Mouse (Mus musculus) R1 (cell line): ENCODE data around the gene Ncl.

Experiments used
- DNase-seq: peaks from one replicate; pipeline ENCODE4 v3.0.0-alpha.2; 2018; ENCODE audit warnings: low read depth, low spot score

Gene Ncl

GRCm38 (mm10) chr1:86358906-86359797 is at the start of gene Ncl:
Gene Ncl (minus strand): TSS chr1:86359400.
- DNase-seq = peak; percentile 99

- DNase-seq = no peak
Measured at GRCm38 (mm10) chr1:86408515-86408914, 49.3 kb upstream of the Ncl start.

DNA sequence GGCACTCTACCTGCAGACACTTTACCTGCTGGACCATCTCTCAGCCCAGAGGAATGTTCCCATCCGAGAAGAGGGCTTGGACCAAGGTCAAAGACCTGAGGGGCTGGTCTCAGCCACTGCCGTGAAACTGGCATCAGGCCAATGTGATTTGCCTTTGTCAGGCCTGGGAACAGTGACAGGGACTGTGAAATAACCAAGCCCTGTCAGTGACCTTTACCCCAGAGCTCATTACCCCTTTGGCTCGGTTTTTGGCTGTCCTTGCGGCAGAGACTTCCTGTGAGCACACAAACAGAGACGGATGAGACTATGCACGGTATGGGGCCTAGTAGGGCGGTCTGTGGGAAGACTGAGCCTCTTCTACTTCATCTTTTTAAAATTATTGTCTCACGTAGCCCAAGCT is 47.7 kb upstream of the Ncl start:
- no peak for DNase-seq

- no peak for DNase-seq
Measured at GRCm38 (mm10) chr1:86406313-86406712, 47.1 kb upstream of the Ncl start.

DNA sequence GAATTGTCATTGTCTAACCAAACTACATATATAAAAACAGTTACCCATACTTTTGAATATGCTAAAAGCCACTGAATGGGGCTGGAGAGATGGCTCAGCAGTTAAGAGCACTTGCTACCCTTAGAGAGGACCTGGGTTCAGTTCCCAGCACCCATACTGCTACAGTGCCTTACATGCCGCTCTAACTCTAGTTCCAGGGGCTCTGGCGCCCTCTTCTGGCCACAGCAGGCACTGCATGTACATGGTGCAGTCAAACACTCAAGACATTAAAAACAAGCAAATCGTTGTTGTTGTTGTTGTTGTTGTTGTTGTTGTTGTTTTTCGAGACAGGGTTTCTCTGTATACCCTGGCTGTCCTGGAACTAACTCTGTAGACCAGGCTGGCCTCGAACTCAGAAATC is 45.6 kb upstream of the Ncl start:
- DNase-seq = peak; percentile 68

GRCm38 (mm10) chr1:86400096-86400754 is 41.0 kb upstream of the Ncl start:
- no peak for DNase-seq

DNA sequence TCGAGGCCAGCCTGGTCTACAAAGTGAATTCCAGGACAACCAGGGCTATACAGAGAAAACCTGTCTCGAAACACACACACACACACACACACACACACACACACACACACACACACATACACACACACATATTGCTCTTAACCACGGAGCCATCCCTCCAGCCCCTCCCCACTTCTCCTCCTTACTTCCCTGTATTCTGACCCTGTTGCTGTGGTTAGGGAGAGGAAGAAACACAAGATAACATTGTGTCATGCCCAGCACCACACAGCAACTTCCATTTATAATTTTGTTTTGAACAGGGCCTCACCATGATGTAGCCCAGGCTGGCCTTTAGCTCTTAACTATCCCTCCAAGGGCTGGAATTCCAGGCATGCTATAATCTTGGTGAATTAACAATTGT is 40.1 kb upstream of the Ncl start:
- DNase-seq = no peak

- no peak for DNase-seq
Measured at GRCm38 (mm10) chr1:86398222-86398621, 39.0 kb upstream of the Ncl start.

DNA sequence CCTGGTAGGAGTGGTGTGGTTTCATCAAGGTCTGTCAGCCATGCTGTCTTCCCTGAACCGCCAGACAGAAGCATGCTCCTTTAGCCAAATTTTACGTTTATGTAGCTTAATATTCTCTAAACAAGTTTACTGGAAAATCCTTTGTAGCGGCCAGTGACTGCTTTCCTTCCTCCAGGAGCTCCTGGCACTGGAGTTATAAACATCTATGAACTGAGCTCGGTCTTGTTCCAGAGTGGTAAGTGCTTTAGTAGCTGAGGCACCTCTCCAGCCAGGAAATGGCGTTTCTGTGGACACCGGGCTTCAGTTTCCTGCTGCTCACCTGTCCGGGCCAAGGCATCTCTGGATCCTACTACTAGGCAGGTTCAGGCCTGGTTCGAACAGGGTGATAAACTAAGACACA is 38.4 kb upstream of the Ncl start:
- no peak for DNase-seq

GRCm38 (mm10) chr1:86395897-86396296 is 36.7 kb upstream of the Ncl start:
- peak; percentile 78 for DNase-seq

- no peak for DNase-seq
Measured at GRCm38 (mm10) chr1:86394246-86394645, 35.0 kb upstream of the Ncl start.

DNA sequence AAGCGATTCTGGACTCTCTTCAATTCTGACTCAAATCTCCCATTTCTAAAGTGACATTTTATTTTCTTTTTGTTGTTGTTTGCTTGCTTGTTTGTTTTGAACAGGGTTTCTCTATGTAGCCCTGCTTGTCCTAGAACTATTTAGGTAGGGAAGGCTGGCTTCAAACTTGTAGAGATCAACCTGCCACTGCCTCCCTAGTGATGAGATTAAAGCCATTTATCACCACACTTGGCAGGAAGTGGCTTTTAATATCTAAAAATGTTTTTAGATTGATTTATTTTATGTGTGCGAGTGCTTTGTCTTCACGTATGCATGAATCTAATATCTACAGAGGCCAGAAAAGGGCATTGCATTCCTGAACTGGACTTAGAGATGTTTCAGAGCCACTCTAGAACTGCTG is 34.0 kb upstream of the Ncl start:
- no peak for DNase-seq

DNA sequence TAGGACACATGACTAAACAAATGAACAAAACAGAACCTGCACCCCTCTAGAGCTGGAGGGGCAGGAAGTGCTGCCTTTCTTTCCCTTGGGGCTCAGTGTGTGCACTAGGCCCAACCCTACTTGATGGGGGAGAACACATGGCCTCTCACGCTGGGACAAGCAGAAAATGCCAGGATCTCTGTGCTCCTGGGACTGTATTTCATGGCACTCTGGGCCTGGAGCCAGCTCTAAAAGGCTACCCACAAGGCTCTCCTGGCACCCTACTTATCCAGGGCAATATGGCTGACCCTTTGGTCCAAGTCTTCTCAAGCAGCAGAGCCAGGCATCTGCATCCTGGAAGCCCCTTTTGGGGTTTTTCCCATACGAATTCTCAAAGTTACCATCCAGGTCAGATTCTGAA is 32.2 kb upstream of the Ncl start:
- DNase-seq = no peak

- peak; percentile 79 for DNase-seq
Measured at GRCm38 (mm10) chr1:86389230-86389629, 30.0 kb upstream of the Ncl start.

DNA sequence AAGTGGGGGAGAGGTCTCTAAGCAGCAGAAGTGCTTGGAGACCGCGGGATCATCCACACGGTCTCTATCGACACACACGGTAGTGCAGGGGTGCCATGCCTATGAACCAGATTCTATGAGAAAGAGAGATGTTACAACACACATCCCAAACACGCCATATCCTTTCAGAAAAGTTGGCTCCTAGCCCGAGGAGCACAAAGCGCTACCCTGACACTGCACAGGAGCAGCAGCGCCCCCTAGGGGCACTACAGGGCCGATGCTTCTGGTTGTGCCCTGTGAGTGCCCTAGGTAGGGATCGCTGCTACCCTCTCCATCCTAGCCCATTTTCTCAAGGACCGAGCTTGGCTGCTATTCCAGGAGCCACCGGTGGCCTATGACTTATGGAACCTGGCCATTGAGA is 21.8 kb upstream of the Ncl start:
- DNase-seq = peak; percentile 90

DNA sequence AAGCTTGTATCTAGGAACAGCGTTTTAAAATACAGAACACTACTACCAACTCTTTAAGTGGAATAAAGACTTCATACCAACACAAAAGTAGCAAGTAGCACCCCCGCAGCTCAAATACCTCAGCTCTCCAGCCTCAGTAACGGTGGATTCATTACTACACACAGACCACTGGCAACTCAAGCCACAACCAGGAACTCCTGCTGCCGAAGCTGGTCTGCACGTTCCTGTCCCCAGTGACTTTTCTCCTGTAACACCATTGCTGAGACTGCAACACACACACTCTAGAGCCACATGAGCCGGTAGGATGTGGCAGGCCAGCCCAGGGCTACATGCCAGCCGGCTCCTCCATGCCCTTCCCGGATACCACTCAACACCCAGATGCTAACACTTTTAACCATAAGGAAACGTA is 20.0 kb upstream of the Ncl start:
- no peak for DNase-seq

DNA sequence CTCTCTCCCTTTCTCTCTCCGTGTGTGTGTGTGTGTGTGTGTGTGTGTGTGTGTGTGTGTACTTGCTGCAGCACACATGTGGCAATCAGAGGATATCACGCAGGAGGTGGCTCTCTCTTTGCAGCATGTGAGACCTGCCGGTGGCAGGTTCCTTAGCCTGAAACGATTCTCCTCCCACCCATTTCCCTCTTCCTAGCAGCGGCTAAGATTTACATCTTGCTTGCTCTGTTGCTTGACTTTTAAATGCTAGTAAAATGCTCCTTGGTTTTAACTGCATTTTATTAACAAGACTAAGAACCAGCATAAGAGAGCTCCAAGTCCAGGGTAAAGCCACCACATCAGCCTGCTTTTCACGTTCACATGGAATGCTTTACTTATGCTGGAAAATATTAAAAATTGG is 19.5 kb upstream of the Ncl start:
- DNase-seq = no peak

GRCm38 (mm10) chr1:86376354-86376753 is 17.2 kb upstream of the Ncl start:
- DNase-seq = no peak

DNA sequence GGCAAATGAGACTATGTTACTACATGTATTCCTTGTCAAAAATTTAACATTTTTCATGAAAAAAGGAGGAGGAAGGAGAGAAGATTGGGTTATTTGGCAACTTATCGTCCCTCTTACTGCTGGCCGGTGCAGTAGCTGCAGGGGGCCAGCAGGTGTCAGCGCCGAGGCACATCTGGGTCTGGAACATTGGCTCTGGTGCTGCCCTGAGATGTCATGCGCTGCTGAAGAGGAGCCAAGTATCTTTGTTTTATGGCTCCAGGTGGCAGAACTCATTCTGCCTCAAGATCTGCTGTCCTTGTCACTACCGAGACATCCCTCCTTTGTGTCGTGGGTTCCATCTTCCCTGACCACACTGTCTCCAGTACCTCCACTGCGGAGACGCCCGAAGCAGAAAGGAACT is 12.8 kb upstream of the Ncl start:
- DNase-seq = peak; percentile 69

GRCm38 (mm10) chr1:86368086-86368485 is 8.9 kb upstream of the Ncl start:
- DNase-seq = no peak

GRCm38 (mm10) chr1:86363671-86364070 is 4.5 kb upstream of the Ncl start:
- DNase-seq = peak; percentile 60

DNA sequence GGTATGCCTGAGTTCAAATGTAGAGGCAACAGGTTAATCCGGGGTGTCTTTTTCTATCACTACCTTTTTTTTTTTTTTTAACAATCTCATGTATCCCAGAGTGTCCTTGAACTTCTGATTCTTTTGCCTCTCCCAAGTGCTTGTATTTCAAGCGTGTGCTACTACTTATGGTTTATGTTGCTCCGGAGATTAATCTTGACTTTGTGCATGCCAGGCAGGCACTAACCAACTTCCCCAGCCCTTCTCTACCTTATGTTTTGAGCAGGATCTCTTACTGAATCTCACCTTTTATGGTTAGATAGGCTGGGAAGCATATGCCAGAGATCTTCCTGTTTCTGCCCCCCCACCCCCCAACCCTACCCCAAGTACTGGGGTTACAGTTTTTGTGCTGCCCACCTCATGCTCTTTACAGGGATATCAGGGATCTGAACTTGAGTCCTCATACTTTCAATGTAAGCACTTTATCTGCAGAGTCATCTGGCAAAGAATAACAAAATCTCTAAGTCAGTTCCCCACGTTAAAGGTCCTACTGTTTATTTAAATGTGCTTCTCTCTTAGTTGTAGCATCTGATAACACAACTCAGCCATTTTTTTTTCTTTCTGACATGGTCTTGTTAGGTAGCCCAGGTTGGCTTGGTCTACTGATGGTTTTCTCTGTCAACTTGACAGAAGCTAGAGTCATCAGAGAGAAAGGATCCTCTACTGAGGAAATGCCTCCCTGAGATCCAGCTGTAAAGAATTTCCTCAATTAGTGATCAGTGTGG is 2.8 kb upstream of the Ncl start:
- DNase-seq = no peak
